Mouse (Mus musculus): ENCODE data around the gene 4930550C14Rik. TPM values are rescaled to one million over a fixed set of nuclear protein-coding genes. Genes with fewer than 3 reads are reported as not detected.
A peak's percentile ranks its signal among the peaks of the same experiment; 100 is the strongest.

Gene 4930550C14Rik
- polyA plus RNA-seq, 1 experiment from 2014 or later = not detected

DNA sequence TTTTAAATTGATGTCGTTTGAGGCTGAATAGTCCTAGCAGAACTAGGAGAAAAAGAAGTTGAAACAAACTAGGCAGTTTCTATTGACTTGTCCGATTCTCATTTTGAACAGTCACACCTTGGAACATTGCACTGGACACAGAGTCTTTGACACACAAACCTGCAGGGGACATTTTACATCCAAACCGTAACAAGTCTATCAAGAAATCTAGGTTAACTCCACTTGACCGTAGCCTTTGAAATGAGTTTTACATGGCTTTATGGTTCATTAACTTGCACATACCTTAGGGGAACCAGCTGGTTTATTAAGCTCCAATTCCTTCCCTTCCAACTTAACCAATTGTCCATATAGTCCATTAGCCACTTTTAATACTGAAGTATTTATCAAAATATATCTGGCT lies 1.4 kb upstream of the 4930550C14Rik start:
- no peaks in the 10 kb centered on the region for H3K27me3 ChIP-seq (ENCODE audit: control insufficient read depth, insufficient read depth, low read length)
- ATAC-seq (ENCODE audit: low FRiP score) = no peak
- peaks cover 23% of the 10 kb centered on the region for H3K4me1 ChIP-seq (replicated peaks; ENCODE audit: control insufficient read depth, insufficient read depth, low read length)
- H3K4me3 ChIP-seq (replicated peaks; ENCODE audit: low read length) = no peak overlapping the region
- no peaks in the 10 kb centered on the region for H3K36me3 ChIP-seq (replicated peaks; ENCODE audit: control insufficient read depth, insufficient read depth)
- H3K27ac ChIP-seq = no peak overlapping the region
- DNase-seq (ENCODE audit: low spot score) = no peak
- H3K4me2 ChIP-seq (replicated peaks) = no peak overlapping the region
- H3K9ac ChIP-seq = no peak overlapping the region
- no peaks in the 10 kb centered on the region for H3K9me3 ChIP-seq (ENCODE audit: control insufficient read depth, low read length)
- WGBS = 82% methylated on average over 4 of the region's 4 CpGs

DNA sequence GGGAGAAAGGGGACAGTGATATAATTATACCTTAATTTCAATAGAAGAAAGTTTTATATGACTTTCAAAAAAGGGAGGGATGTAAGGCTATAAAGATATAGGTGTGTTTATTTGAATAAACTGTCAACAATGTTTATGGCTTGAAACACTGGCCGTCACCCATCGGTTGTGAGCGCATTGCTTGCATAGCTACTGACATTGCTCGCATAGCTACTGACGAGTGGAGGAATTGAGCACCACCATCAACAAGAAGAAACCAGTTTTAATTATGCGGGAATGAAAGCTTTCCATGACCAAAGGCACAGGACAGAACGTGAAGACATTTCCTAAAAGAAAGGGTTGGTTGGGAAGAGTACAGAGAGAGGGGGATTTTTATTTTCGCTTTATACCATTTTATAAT lies 979 bp upstream of the 4930550C14Rik start:
- Histone ChIP-seq H3K4me1 (replicated peaks; ENCODE audit: control insufficient read depth, insufficient read depth, low read length) (peaks cover 27% of the 10 kb centered on the region), H3K36me3 (replicated peaks; ENCODE audit: control insufficient read depth, insufficient read depth) (no peaks in the 10 kb centered on the region), H3K9me3 (ENCODE audit: control insufficient read depth, low read length) (no peaks in the 10 kb centered on the region), H3K4me2 (replicated peaks) (no peak overlapping the region), H3K4me3 (replicated peaks; ENCODE audit: low read length) (no peak overlapping the region), H3K27ac (no peak overlapping the region), H3K27me3 (ENCODE audit: control insufficient read depth, insufficient read depth, low read length) (no peaks in the 10 kb centered on the region), H3K9ac (no peak overlapping the region)
- DNase-seq (ENCODE audit: low spot score) = no peak
- no peak for ATAC-seq (ENCODE audit: low FRiP score)
- WGBS = 87% methylated on average over 8 of the region's 8 CpGs

DNA sequence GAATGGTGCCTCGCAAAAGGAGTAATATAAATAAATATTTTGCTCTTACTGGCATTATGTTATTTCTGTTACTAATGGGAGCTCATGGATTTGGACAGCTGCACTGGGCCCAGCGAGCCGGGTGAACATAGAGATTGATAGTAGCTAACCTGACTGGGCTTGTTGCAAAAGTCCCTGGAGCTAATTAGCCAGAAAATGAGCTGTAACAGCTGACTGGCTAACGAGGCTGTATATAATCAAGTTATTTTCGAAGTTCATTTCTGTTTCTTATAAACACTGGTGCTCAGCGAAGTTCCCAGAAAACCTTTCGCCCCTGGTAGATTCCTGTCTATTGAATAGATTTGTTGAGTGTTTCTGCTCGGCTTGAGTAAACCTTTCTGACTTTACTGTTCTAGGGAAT lies 866 bp downstream of the 4930550C14Rik start:
- no peaks in the 10 kb centered on the region for H3K27me3 ChIP-seq (ENCODE audit: control insufficient read depth, insufficient read depth, low read length)
- no peaks in the 10 kb centered on the region for H3K9me3 ChIP-seq (ENCODE audit: control insufficient read depth, low read length)
- no peak overlapping the region for H3K9ac ChIP-seq
- H3K4me1 ChIP-seq (replicated peaks; ENCODE audit: control insufficient read depth, insufficient read depth, low read length) = peaks cover 27% of the 10 kb centered on the region
- H3K27ac ChIP-seq = peak overlapping the region; percentile 48
- WGBS = 59% methylated on average over 8 of the region's 8 CpGs
- no peak overlapping the region for H3K4me3 ChIP-seq (replicated peaks; ENCODE audit: low read length)
- peak overlapping the region; percentile 38 for H3K4me2 ChIP-seq (replicated peaks)
- H3K36me3 ChIP-seq (replicated peaks; ENCODE audit: control insufficient read depth, insufficient read depth) = no peaks in the 10 kb centered on the region
- DNase-seq (ENCODE audit: low spot score) (peak; percentile 50), ATAC-seq (ENCODE audit: low FRiP score) (no peak)

DNA sequence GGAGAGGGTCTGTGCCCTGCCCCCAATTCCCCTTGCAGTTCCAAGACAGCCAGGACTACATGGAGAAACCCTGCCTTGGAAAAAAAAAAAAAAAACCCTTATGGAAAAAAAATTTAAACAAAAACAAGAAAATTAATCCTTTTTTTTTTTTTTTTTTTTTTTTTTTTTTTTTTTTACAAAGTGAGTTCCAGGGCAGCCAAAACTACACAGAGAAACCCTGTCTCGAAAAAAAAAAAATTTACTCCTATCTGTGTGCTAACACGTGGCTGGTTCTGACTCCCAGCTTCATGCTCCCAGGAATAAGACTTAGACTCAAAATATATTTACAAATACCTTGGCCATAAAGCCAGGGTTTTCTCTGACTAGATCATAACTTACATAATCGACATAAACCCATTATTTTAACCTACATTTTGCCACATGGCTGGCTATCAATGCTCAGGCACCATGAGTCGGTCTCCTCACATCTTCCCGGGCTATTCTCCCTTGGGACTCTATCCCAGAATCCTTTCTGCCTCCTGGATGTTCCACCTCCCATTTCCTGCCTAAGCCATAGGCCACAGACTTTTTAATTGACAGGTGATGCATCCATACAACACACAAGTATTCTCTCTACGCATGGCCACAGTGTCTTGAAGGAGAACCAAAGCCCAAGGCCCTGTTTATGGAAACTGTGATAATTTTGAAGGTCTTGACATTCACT lies 2.1 kb downstream of the 4930550C14Rik start:
- H3K27ac ChIP-seq = peak overlapping the region; percentile 89
- no peaks in the 10 kb centered on the region for H3K9me3 ChIP-seq (ENCODE audit: control insufficient read depth, low read length)
- DNase-seq (ENCODE audit: low spot score) = no peak
- H3K4me3 ChIP-seq (replicated peaks; ENCODE audit: low read length) = no peak overlapping the region
- no peaks in the 10 kb centered on the region for H3K27me3 ChIP-seq (ENCODE audit: control insufficient read depth, insufficient read depth, low read length)
- H3K4me1 ChIP-seq (replicated peaks; ENCODE audit: control insufficient read depth, insufficient read depth, low read length) = peaks cover 27% of the 10 kb centered on the region
- H3K9ac ChIP-seq = no peak overlapping the region
- 79% methylated on average over 6 of the region's 6 CpGs for WGBS
- no peak for ATAC-seq (ENCODE audit: low FRiP score)
- H3K36me3 ChIP-seq (replicated peaks; ENCODE audit: control insufficient read depth, insufficient read depth) = no peaks in the 10 kb centered on the region
- peak overlapping the region; percentile 55 for H3K4me2 ChIP-seq (replicated peaks)

DNA sequence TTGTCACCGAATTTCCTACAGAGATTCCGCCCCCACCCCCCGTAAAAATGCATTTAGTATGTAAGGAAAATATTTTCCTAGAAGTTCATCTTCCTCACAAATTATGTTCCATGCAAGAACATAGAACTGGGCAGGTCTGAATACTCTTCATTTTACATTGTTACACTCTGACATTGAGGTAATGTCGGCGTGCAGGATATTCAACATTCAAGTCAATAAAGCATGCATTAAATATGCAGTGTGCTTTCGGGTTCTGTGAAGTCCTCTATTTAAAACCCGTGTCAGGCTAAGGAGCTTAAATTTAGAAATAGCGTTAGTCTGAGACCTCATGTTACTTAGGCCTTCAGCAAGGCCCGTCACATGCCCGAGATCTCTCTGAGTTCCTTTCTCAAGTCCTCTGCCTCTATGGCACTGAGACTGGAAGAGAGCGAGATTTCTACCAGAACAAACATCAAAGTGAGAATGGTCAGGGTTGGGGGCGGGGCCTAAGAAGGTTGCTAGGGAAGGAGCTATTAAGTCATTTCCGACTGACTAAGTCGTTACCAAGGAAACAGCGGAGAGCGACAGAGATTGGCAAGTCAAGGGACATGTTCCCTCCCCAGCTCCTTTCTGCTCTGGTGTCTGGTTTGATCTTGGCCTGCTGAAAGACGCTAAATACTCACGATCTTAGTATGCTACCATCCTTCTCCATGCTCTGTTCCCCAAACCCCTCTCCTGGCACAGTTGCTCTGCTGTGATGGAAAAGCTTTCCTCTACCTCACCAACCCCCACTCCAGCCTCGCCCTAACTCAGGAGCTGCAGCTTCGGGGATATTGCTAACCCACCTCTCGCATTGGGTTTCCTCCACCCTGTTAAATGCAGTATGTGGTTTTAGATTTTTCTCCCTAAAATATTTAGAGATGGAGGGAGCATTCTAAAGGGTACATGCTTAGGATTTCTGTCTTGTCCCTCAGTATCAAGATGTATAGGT lies 2.9 kb downstream of the 4930550C14Rik start:
- no peaks in the 10 kb centered on the region for H3K27me3 ChIP-seq (ENCODE audit: control insufficient read depth, insufficient read depth, low read length)
- peaks cover 27% of the 10 kb centered on the region for H3K4me1 ChIP-seq (replicated peaks; ENCODE audit: control insufficient read depth, insufficient read depth, low read length)
- H3K4me2 ChIP-seq (replicated peaks) = peak overlapping the region; percentile 55
- peak overlapping the region; percentile 57 for H3K9ac ChIP-seq
- DNase-seq (ENCODE audit: low spot score) (peak; percentile 91), ATAC-seq (ENCODE audit: low FRiP score) (peak; percentile 94)
- no peaks in the 10 kb centered on the region for H3K9me3 ChIP-seq (ENCODE audit: control insufficient read depth, low read length)
- peak overlapping the region; percentile 34 for H3K4me3 ChIP-seq (replicated peaks; ENCODE audit: low read length)
- H3K36me3 ChIP-seq (replicated peaks; ENCODE audit: control insufficient read depth, insufficient read depth) = no peaks in the 10 kb centered on the region
- WGBS = 23% methylated on average over 21 of the region's 21 CpGs
- H3K27ac ChIP-seq = peak overlapping the region; percentile 89

DNA sequence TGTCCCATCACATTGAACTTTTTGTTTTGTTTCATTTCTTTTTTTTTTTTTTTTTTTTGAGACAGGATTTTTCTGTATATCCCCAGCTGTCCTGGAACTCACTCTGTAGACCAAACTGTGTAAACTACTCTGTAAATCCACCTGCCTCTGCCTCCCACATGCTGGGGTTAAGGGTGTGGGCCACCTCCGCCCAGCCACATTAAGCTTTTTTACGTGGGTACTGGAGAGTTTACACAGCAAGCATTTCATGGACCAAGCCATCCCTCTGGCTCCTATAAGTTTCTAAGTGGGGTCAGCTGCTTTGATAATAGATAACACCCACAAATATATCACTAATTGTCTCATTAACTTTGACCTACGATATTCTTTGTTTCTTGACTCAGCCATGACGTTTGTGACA lies 6.4 kb downstream of the 4930550C14Rik start:
- no peak for ATAC-seq (ENCODE audit: low FRiP score)
- Histone ChIP-seq H3K4me3 (replicated peaks; ENCODE audit: low read length) (no peak overlapping the region), H3K4me2 (replicated peaks) (no peak overlapping the region), H3K9me3 (ENCODE audit: control insufficient read depth, low read length) (no peaks in the 10 kb centered on the region), H3K36me3 (replicated peaks; ENCODE audit: control insufficient read depth, insufficient read depth) (no peaks in the 10 kb centered on the region), H3K9ac (no peak overlapping the region), H3K4me1 (replicated peaks; ENCODE audit: control insufficient read depth, insufficient read depth, low read length) (peaks cover 15% of the 10 kb centered on the region), H3K27ac (no peak overlapping the region), H3K27me3 (ENCODE audit: control insufficient read depth, insufficient read depth, low read length) (no peaks in the 10 kb centered on the region)
- 91% methylated on average over 4 of the region's 4 CpGs for WGBS
- DNase-seq (ENCODE audit: low spot score) = no peak

DNA sequence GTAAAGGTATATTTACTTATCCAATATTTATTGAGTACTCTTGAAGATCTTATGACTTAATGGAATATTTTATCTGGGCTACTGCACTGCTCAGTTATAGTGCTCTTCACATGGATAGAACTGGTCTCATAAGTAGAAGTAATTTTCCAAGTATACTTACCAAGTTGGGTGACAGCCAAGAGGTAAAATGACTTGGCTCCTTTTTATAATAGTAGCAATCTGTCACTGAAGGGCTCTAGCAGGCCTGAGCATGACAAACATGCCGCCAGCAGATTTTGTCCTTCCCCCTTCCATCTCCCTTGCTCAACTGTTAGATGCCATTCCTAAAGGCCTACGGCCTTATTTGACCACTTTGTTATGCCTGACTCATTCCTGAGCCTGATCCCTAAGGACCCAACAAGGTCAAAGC lies 6.8 kb downstream of the 4930550C14Rik start:
- peaks cover 15% of the 10 kb centered on the region for H3K4me1 ChIP-seq (replicated peaks; ENCODE audit: control insufficient read depth, insufficient read depth, low read length)
- no peak for DNase-seq (ENCODE audit: low spot score)
- H3K4me2 ChIP-seq (replicated peaks) = no peak overlapping the region
- no peak overlapping the region for H3K4me3 ChIP-seq (replicated peaks; ENCODE audit: low read length)
- no peaks in the 10 kb centered on the region for H3K36me3 ChIP-seq (replicated peaks; ENCODE audit: control insufficient read depth, insufficient read depth)
- 85% methylated on average over 2 of the region's 2 CpGs for WGBS
- no peaks in the 10 kb centered on the region for H3K9me3 ChIP-seq (ENCODE audit: control insufficient read depth, low read length)
- no peak overlapping the region for H3K27ac ChIP-seq
- H3K9ac ChIP-seq = no peak overlapping the region
- no peaks in the 10 kb centered on the region for H3K27me3 ChIP-seq (ENCODE audit: control insufficient read depth, insufficient read depth, low read length)
- ATAC-seq (ENCODE audit: low FRiP score) = no peak

DNA sequence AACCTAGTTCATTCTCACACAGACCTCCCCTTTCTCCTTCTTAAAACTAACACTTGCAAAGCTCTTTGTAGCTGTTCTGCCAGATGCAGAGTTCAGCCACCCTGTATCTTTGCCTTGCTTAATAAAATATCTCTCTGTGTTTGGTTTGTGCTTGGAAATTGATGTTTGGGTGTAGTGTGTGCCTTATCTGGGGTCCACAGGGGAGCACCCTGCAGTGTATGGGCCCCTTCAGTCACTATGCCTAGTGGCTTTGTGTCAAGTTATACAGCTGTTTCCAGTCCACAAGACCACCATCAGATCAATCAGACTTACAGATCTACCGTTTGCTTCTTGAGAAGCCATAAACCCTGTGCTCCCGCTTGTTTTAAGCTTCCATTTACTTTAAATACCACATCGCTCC lies 7.3 kb downstream of the 4930550C14Rik start:
- Histone ChIP-seq H3K4me1 (replicated peaks; ENCODE audit: control insufficient read depth, insufficient read depth, low read length) (peaks cover 14% of the 10 kb centered on the region), H3K9me3 (ENCODE audit: control insufficient read depth, low read length) (no peaks in the 10 kb centered on the region), H3K4me2 (replicated peaks) (no peak overlapping the region), H3K36me3 (replicated peaks; ENCODE audit: control insufficient read depth, insufficient read depth) (no peaks in the 10 kb centered on the region), H3K27ac (no peak overlapping the region), H3K4me3 (replicated peaks; ENCODE audit: low read length) (no peak overlapping the region), H3K27me3 (ENCODE audit: control insufficient read depth, insufficient read depth, low read length) (no peaks in the 10 kb centered on the region), H3K9ac (no peak overlapping the region)
- ATAC-seq (ENCODE audit: low FRiP score) = no peak
- 86% methylated on average over 3 of the region's 3 CpGs for WGBS
- DNase-seq (ENCODE audit: low spot score) = no peak

DNA sequence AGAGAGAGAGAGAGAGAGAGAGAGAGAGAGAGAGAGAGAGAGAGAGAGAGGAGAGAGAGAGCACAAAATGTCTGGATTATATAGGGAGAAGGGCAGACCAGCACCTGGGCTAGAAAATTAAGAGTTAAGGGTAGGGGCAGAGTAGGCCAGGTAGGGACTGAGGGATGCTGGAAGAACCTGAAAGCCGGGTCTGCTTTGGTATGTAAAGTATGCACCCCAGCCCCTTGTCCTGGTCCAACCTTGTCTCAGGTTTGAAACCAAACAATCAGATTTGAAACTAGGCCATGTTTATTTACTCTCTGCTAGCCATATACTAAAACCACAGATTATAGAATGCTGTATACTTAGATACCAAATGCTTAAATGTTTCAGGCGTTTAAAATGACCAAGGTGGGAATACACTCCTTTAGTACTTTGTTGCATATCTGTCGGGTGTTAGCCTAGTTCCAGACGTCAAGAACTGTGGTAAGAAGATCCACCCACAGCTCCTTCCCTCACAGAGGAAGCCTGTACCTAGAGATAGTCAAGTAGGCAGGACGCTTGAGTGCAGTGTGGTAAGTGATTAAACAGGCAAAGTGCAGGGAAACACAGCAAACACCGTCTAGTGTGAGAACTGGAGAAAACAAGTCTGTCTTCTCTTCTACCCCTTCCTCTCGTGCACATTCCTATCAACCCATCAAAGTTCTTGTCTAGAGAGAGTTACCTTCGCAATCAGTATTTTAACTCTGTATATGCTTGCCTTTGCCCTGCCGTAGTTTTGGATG lies 20.2 kb downstream of the 4930550C14Rik start:
- WGBS = 82% methylated on average over 9 of the region's 9 CpGs
- H3K36me3 ChIP-seq (replicated peaks; ENCODE audit: control insufficient read depth, insufficient read depth) = no peaks in the 10 kb centered on the region
- H3K27me3 ChIP-seq (ENCODE audit: control insufficient read depth, insufficient read depth, low read length) = no peaks in the 10 kb centered on the region
- ATAC-seq (ENCODE audit: low FRiP score) (no peak), DNase-seq (ENCODE audit: low spot score) (no peak)
- H3K4me3 ChIP-seq (replicated peaks; ENCODE audit: low read length) = no peak overlapping the region
- no peaks in the 10 kb centered on the region for H3K4me1 ChIP-seq (replicated peaks; ENCODE audit: control insufficient read depth, insufficient read depth, low read length)
- no peaks in the 10 kb centered on the region for H3K9me3 ChIP-seq (ENCODE audit: control insufficient read depth, low read length)
- no peak overlapping the region for H3K9ac ChIP-seq
- H3K27ac ChIP-seq = no peak overlapping the region
- H3K4me2 ChIP-seq (replicated peaks) = no peak overlapping the region
